Mouse (Mus musculus): Measurements from ENCODE around the gene Lin28b. TPM values are rescaled to one million over a fixed set of nuclear protein-coding genes. Genes with fewer than 3 reads are reported as not detected.
A peak's percentile ranks its signal among the peaks of the same experiment; 100 is the strongest.

Gene Lin28b
- polyA plus RNA-seq, 1 experiment from 2014 or later = 14.2 TPM

DNA sequence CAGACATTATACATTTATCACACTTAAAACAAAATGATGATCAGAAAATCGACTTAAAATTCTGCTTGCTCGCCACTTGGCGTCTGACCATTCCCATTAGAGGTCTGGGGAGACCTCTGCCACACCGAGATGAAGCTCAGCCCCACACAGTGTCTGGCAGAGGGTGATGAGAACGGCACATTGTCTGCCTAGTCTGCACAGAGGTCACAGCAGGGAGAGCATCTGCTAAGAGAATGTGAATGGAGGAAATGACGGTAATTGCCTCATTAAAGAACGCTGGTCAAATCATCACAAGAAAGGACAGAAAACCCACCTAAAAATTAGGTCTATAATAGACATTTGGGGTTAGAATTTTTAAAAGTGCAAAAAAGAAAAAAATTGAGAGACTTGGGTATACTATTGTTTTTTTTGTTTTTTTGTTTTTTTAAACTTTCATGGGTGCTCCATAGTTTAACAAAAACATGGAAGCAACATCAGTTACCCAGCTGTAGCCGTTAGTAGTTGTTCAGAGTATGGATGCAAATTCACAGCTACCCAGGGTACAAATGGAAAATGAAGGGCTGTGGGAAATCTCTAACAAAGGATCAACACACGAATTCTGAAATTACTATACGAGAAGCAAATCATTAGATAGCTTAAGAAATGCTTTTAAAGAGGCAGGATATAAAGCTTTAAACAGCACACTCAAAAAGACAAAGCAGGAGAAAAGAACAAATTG, 75.4 kb downstream of the Lin28b start:
- H3K9ac ChIP-seq (replicated peaks) = no peak overlapping the region
- 33% methylated on average over 10 of the region's 10 CpGs for WGBS

DNA sequence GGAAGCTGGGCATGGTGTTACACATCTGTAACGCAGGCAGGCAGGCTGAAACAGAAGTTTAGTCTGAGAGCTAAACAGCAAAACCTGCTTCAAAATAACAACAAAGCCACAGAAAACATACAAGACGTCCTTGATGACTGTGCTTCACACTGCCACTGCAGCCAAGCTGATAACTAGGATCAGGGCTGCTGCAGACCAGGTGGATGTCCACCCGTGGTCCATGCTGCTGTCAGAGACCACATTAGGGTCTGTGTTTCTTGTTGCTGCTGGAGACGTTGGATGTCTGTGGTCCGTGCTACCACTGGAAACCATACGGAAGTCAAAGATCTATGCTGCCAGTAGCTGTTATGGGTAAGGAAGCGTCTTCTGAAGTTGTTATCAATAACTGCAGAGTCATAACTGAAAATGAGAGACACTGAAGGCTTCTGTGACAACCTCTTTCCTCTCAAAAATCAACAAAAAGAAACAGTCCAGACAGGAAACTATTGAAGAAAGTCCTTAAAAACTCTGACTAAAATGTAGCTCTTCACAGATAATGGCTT, 86.4 kb downstream of the Lin28b start:
- whole genome bisulfite sequencing = 67% methylated on average over 7 of the region's 7 CpGs
- H3K27me3 ChIP-seq = no peaks in the 10 kb centered on the region
- no peaks in the 10 kb centered on the region for H3K36me3 ChIP-seq
- no peak overlapping the region for H3K4me2 ChIP-seq
- no peaks in the 10 kb centered on the region for H3K4me1 ChIP-seq (replicated peaks)
- no peak overlapping the region for H3K4me3 ChIP-seq (replicated peaks)
- no peak for ATAC-seq (ENCODE audit: insufficient number of reproducible peaks, insufficient read depth, low FRiP score, low TSS enrichment, low read depth)
- no peak overlapping the region for H3K27ac ChIP-seq
- H3K9ac ChIP-seq (replicated peaks) = no peak overlapping the region
- H3K9me3 ChIP-seq = no peaks in the 10 kb centered on the region

More for the DNA sequence above, 75.4 kb downstream of the Lin28b start:
- H3K9me3 ChIP-seq = no peaks in the 10 kb centered on the region
- H3K4me2 ChIP-seq = no peak overlapping the region
- H3K36me3 ChIP-seq = no peaks in the 10 kb centered on the region
- no peaks in the 10 kb centered on the region for H3K4me1 ChIP-seq (replicated peaks)
- H3K4me3 ChIP-seq (replicated peaks) = no peak overlapping the region
- no peak for ATAC-seq (ENCODE audit: insufficient number of reproducible peaks, insufficient read depth, low FRiP score, low TSS enrichment, low read depth)
- no peaks in the 10 kb centered on the region for H3K27me3 ChIP-seq
- H3K27ac ChIP-seq = no peak overlapping the region

DNA sequence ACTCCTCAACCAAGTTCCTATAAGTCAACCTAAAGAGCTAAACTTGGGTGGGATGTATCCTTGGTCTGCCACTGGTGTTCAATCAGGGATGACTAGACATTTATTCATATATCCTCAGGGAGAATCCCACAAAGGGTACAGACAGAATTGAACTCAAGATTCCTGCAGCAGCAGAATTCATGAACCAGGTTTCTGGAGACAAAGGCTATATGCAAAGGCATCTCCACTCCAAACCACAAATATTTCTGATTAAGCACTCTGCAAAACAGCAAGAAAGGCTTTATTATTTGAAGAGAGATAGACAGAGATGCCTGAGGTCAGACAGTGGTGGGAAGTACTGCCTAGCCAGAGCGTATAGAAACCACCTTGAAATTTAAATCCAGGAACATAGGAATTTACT, 88.0 kb downstream of the Lin28b start:
- no peak overlapping the region for H3K9ac ChIP-seq (replicated peaks)
- H3K27me3 ChIP-seq = no peaks in the 10 kb centered on the region
- no peak overlapping the region for H3K4me2 ChIP-seq
- no peaks in the 10 kb centered on the region for H3K4me1 ChIP-seq (replicated peaks)
- no peak overlapping the region; the same call in 1 of the 2 replicates for H3K27ac ChIP-seq
- WGBS = 85% methylated on average over 1 of the region's 1 CpGs
- no peaks in the 10 kb centered on the region for H3K9me3 ChIP-seq
- ATAC-seq (ENCODE audit: insufficient number of reproducible peaks, insufficient read depth, low FRiP score, low TSS enrichment, low read depth) = no peak
- H3K36me3 ChIP-seq = no peaks in the 10 kb centered on the region
- no peak overlapping the region for H3K4me3 ChIP-seq (replicated peaks)

DNA sequence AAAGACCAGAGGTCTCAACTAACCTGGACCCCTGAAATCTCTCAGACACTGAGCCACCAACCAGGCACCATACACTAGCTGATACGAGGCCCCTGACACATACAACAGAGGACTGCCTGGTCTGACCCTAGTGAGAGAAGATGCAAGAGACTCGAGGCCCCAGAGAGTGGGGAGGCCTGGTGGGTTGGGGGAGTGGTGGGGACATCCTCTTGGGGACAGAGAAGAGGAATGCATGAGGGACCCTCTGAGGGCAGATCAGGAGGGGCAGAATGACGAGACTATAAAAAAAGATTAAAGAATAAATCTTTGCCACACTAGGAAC, 103.6 kb downstream of the Lin28b start:
- ATAC-seq (ENCODE audit: insufficient number of reproducible peaks, insufficient read depth, low FRiP score, low TSS enrichment, low read depth) = no peak
- 58% methylated on average over 3 of the region's 3 CpGs for WGBS
- H3K4me2 ChIP-seq = no peak overlapping the region

DNA sequence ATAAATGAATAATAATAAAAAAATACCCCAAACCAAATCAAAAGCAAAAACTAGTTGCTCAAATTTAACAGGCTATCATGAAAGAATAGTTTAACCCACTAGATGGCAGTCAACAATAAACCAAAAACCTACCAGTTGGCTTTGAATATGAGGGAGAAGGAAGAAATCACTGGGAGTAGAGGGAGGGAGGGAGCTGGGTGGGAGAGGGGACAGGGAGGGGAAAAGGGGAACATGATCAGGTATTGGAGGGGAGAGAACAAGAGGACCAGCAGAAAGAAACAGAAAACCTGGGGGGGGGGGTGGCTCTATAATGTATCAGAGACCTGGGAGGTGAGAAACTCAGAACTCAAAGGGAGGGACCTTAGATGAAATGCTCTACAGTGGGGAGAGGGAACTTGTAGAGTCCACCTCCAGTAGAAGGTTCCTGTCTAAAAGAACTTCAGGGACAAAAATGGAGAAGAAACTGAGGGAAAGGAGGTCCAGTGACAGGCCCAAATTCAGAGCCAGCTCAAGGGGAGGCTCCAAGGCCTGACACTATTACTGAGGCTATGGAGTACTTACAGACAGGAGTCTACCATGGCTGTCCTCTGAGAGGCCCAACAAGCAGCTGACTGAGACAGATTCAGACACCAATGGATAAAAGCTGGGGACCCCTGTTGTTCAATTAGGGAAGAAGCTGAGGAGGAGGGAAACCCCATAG, 104.1 kb downstream of the Lin28b start:
- no peak overlapping the region for H3K4me2 ChIP-seq
- no peak for ATAC-seq (ENCODE audit: insufficient number of reproducible peaks, insufficient read depth, low FRiP score, low TSS enrichment, low read depth)
- H3K27ac ChIP-seq = no peak overlapping the region
- no peak overlapping the region for H3K4me3 ChIP-seq (replicated peaks)
- H3K9me3 ChIP-seq = no peaks in the 10 kb centered on the region
- H3K36me3 ChIP-seq = peaks cover 2% of the 10 kb centered on the region; the same call in 1 of the 2 replicates
- no peaks in the 10 kb centered on the region for H3K4me1 ChIP-seq (replicated peaks)
- H3K27me3 ChIP-seq = no peaks in the 10 kb centered on the region
- H3K9ac ChIP-seq (replicated peaks) = no peak overlapping the region

More for the DNA sequence above, 103.6 kb downstream of the Lin28b start:
- Histone ChIP-seq H3K27ac (no peak overlapping the region), H3K9ac (replicated peaks) (no peak overlapping the region), H3K4me1 (replicated peaks) (no peaks in the 10 kb centered on the region), H3K27me3 (no peaks in the 10 kb centered on the region), H3K36me3 (peaks cover 2% of the 10 kb centered on the region; the same call in 1 of the 2 replicates), H3K4me3 (replicated peaks) (no peak overlapping the region), H3K9me3 (no peaks in the 10 kb centered on the region)

DNA sequence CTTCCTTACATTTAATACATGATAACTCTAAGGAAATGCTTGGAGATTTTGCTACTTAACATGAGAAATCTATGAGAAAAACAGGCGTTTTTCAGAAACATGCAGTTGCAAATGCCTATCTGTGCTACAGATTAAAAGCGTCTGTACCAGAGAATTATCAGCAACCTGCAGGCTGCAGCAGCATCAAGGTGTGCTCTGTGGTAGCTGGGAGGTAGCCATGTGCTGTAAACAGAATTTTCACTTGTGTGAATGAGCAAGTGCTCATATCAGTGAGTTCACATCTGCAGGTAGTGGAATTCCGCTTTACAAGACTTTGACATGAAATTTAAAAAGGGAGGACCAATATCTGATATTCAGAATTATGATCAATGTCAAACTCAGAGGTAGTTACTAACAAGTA, 107.9 kb downstream of the Lin28b start:
- Histone ChIP-seq H3K9ac (replicated peaks) (no peak overlapping the region), H3K9me3 (no peaks in the 10 kb centered on the region), H3K4me1 (replicated peaks) (no peaks in the 10 kb centered on the region), H3K27ac (no peak overlapping the region), H3K4me2 (no peak overlapping the region), H3K4me3 (replicated peaks) (no peak overlapping the region), H3K27me3 (no peaks in the 10 kb centered on the region), H3K36me3 (peaks cover 2% of the 10 kb centered on the region; the same call in 1 of the 2 replicates)
- 83% methylated on average over 3 of the region's 3 CpGs for WGBS
- ATAC-seq (ENCODE audit: insufficient number of reproducible peaks, insufficient read depth, low FRiP score, low TSS enrichment, low read depth) = no peak

DNA sequence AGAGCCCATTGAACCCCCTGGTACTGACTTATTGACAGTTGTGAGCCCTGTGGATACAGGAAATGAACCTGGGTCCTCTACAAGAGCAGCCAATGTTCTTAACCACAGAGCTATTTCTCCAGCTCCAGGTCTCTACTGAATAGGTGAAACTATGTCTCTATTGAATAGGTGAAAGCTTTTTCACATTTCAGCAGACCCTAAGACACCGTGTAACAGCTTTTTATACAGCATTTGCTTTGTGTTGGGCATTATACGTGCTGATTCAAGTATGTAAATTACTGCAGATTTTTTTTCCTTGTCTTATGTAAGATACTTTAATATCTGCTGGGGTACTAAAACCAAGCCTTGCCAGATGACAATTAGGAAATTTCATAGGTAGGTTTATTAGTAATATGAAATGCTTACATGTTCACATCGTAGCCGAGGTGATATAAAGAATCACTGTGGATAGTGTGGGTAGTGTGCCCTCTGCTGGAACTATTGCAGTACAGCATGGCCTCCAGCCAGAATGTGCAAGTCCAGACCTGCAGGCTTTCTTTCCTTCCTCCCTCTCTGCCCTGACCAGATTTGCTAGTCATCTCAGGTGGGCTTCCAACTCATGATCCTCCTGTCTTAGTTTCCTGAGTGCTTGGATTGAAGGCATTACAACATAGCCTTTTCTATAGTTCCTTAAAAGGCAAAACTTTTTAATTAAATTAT, 113.1 kb downstream of the Lin28b start:
- WGBS = 65% methylated on average over 4 of the region's 4 CpGs
- no peak overlapping the region for H3K4me3 ChIP-seq (replicated peaks)
- ATAC-seq (ENCODE audit: insufficient number of reproducible peaks, insufficient read depth, low FRiP score, low TSS enrichment, low read depth) = no peak
- H3K27me3 ChIP-seq = no peaks in the 10 kb centered on the region
- no peak overlapping the region for H3K27ac ChIP-seq
- no peaks in the 10 kb centered on the region; the same call in 1 of the 2 replicates for H3K36me3 ChIP-seq
- H3K4me1 ChIP-seq (replicated peaks) = no peaks in the 10 kb centered on the region
- no peak overlapping the region for H3K4me2 ChIP-seq
- no peak overlapping the region for H3K9ac ChIP-seq (replicated peaks)
- no peaks in the 10 kb centered on the region for H3K9me3 ChIP-seq

DNA sequence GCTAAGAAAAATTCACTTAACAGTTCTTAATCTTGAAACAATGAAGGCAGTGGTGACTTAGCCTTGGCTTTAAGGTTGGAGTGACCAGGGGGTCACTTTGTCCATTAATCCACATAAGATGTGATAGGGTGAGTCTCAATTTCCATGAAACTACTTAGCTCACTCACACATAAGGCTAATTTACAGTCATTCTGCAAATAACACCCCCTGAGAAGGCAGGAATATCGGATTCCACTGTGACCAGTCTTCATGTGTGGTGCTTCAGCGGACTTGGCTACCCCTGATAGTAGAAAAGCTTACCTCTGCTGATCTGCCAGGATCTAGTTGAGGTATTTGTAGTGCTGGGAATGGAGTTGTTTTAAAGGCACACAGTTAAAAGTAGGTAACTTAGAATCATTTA, 115.7 kb downstream of the Lin28b start:
- H3K27me3 ChIP-seq = no peaks in the 10 kb centered on the region
- ATAC-seq (ENCODE audit: insufficient number of reproducible peaks, insufficient read depth, low FRiP score, low TSS enrichment, low read depth) = no peak
- H3K9ac ChIP-seq (replicated peaks) = no peak overlapping the region
- no peak overlapping the region for H3K4me2 ChIP-seq
- 92% methylated on average over 2 of the region's 2 CpGs for WGBS
- H3K36me3 ChIP-seq = peaks cover 17% of the 10 kb centered on the region; the same call in 1 of the 2 replicates
- H3K4me3 ChIP-seq (replicated peaks) = no peak overlapping the region
- no peaks in the 10 kb centered on the region for H3K4me1 ChIP-seq (replicated peaks)
- H3K9me3 ChIP-seq = no peaks in the 10 kb centered on the region
- H3K27ac ChIP-seq = no peak overlapping the region

DNA sequence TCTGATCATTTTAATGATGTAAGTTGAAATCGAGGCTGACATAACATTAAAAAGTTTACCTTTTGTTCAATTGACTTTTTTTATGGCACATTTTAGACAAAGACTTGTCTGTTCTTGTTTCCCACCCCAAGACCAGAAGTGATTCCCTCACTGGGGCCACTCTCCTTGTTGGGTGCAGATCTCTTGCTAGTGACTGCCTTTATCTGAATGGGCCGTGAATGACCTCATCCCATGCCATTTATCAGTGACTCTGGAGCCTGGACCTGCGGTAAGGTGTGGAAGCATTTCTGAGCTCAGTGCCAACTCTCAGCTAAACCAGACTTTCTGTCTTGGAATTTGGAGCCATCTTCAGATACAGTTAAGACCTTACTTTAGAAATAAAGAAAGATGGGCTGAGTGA, 116.6 kb downstream of the Lin28b start:
- H3K27ac ChIP-seq = no peak overlapping the region
- ATAC-seq (ENCODE audit: insufficient number of reproducible peaks, insufficient read depth, low FRiP score, low TSS enrichment, low read depth) = no peak
- H3K4me2 ChIP-seq = no peak overlapping the region
- H3K27me3 ChIP-seq = no peaks in the 10 kb centered on the region
- H3K36me3 ChIP-seq = peaks cover 20% of the 10 kb centered on the region; the same call in 1 of the 2 replicates
- no peak overlapping the region for H3K4me3 ChIP-seq (replicated peaks)
- H3K9ac ChIP-seq (replicated peaks) = no peak overlapping the region
- H3K9me3 ChIP-seq = no peaks in the 10 kb centered on the region
- WGBS = 84% methylated on average over 3 of the region's 3 CpGs
- no peaks in the 10 kb centered on the region for H3K4me1 ChIP-seq (replicated peaks)

DNA sequence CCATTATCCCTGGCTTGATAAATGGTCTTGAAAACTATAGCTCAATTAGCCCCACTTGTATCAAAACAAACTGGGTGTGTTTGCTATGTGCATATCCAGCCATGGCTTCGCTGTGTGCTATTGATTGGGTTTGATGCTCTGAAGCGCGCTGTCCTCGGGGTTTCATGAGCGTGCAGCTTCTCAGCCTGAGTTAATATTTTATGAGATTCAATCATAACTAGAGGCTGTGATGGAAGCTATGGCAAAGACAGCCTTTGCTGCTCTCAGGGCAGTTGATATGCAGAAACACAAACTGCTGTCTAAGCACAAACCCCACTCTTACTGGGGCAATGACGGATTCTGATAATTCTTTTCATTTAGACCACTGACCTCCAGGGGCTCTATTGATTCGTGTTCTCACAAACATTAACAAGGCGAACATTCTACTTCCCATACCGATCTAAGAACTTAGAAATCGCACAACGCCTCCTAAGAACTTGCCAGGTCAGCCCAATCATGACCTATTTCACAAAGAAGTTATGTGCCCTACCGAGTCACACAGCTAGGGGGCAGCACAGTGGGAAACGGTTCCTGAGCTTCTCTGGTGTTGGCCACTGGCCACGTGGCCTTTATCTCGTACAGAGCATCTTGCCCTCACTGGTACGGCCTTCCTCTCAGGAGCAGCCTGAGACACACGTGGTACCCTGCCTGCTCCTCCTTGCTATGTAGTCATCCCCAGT, 119.0 kb downstream of the Lin28b start:
- Histone ChIP-seq H3K36me3 (peaks cover 20% of the 10 kb centered on the region; the same call in 1 of the 2 replicates), H3K27ac (no peak overlapping the region), H3K4me3 (replicated peaks) (no peak overlapping the region), H3K4me2 (no peak overlapping the region), H3K4me1 (replicated peaks) (peaks cover 16% of the 10 kb centered on the region), H3K9me3 (no peaks in the 10 kb centered on the region), H3K27me3 (no peaks in the 10 kb centered on the region), H3K9ac (replicated peaks) (no peak overlapping the region)
- WGBS = 91% methylated on average over 17 of the region's 17 CpGs
- no peak for ATAC-seq (ENCODE audit: insufficient number of reproducible peaks, insufficient read depth, low FRiP score, low TSS enrichment, low read depth)

DNA sequence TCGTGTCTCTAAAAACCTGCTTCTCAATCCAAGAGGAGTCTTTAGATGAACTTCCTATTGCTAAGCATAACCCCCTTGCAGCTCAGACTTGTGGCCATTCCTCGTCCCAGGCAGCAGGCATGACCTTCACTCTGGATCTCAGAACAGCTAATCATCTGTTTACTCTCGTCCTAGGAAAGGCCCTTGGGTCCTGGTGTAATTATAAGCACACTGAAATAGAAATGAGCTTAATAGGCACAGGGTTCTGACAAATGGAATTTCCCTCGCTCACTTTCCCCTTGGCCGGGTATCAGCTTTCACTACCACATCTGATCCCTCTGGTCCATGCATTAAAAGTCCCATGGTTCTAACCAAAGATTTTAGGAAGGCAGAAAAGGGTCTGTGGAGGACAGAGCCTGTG, 122.8 kb downstream of the Lin28b start:
- H3K9ac ChIP-seq (replicated peaks) = no peak overlapping the region
- H3K36me3 ChIP-seq = peaks cover 26% of the 10 kb centered on the region
- H3K4me3 ChIP-seq (replicated peaks) = no peak overlapping the region
- 28% methylated on average over 5 of the region's 5 CpGs for WGBS
- H3K9me3 ChIP-seq = no peaks in the 10 kb centered on the region
- H3K27me3 ChIP-seq = no peaks in the 10 kb centered on the region
- 0 out of 2 replicates have a peak overlapping the region, but pooled peaks have one; percentile 23 for H3K27ac ChIP-seq
- peaks cover 16% of the 10 kb centered on the region for H3K4me1 ChIP-seq (replicated peaks)
- no peak for ATAC-seq (ENCODE audit: insufficient number of reproducible peaks, insufficient read depth, low FRiP score, low TSS enrichment, low read depth)
- no peak overlapping the region for H3K4me2 ChIP-seq
